Mouse (Mus musculus) erythroblast, embryonic 14.5 days (primary cell): ENCODE results near the gene Mgst2. TPM values are rescaled to one million over a fixed set of nuclear protein-coding genes. Genes with fewer than 3 reads are reported as not detected.

Source experiments
- H3K27me3 ChIP-seq: 2 replicates; pipeline ENCODE4 v1.6.1; 2012; ENCODE audit warnings: inconsistent platforms; ENCODE audit not compliant: control insufficient read depth
- H3K36me3 ChIP-seq: 2 replicates; pipeline ENCODE4 v1.6.1; 2012; ENCODE audit warnings: mild to moderate bottlenecking, inconsistent platforms; ENCODE audit not compliant: control insufficient read depth
- H3K4me1 ChIP-seq: 2 replicates; pipeline ENCODE4 v1.6.1; 2012; ENCODE audit warnings: inconsistent platforms; ENCODE audit not compliant: control insufficient read depth
- H3K4me3 ChIP-seq: replicated peaks from 2 replicates; pipeline ENCODE3; 2012; ENCODE audit warnings: moderate library complexity, mild to moderate bottlenecking, inconsistent platforms
- H3K9me3 ChIP-seq: 2 replicates; pipeline ENCODE4 v1.6.1; 2012; ENCODE audit warnings: low read length, inconsistent platforms, mixed read lengths; ENCODE audit not compliant: control insufficient read depth
- GATA1 ChIP-seq: IDR thresholded peaks from 2 replicates; pipeline ENCODE4 v1.6.1; 2012; ENCODE audit warnings: low read length, inconsistent platforms, mixed read lengths
- TAL1 ChIP-seq: IDR thresholded peaks from 3 replicates; pipeline ENCODE4 v1.6.1; 2012; ENCODE audit warnings: low read length, inconsistent platforms, mixed read lengths
- polyA plus RNA-seq: library from polyadenylated mRNA; stranded (reverse); fragments of >175 nt; gene quantifications from 2 replicates; pipeline ENCODE4 v1.2.3, GENCODE M21; 2012

Mgst2 gene
- polyA plus RNA-seq, 1 experiment: not detected

- TF ChIP-seq GATA1: no peak
- no peak for TF ChIP-seq TAL1
- H3K9me3 ChIP-seq: 0 out of 2 replicates have a peak, but pooled peaks cover 3% of the 10 kb centered on the region
- H3K4me3 ChIP-seq: no peak overlapping the region
- peaks cover 7% of the 10 kb centered on the region for H3K36me3 ChIP-seq
- H3K27me3 ChIP-seq: no peaks in the 10 kb centered on the region
- peaks cover 23% of the 10 kb centered on the region for H3K4me1 ChIP-seq
These were observed 26.2 kb downstream of the Mgst2 start for GRCm38 (mm10) chr3:51686316-51686715.

- Histone ChIP-seq H3K4me3 (no peak overlapping the region), H3K4me1 (peaks cover 23% of the 10 kb centered on the region), H3K27me3 (no peaks in the 10 kb centered on the region), H3K36me3 (peaks cover 7% of the 10 kb centered on the region), H3K9me3 (0 out of 2 replicates have a peak, but pooled peaks cover 3% of the 10 kb centered on the region)
- TF ChIP-seq GATA1 (no peak), TAL1 (no peak)
These were observed 26.6 kb downstream of the Mgst2 start for GRCm38 (mm10) chr3:51686791-51687190.

GRCm38 (mm10) chr3:51688725-51689124 lies 28.6 kb downstream of the Mgst2 start:
- Histone ChIP-seq H3K36me3 (peaks cover 7% of the 10 kb centered on the region), H3K27me3 (no peaks in the 10 kb centered on the region), H3K4me1 (peaks cover 23% of the 10 kb centered on the region), H3K4me3 (no peak overlapping the region), H3K9me3 (0 out of 2 replicates have a peak, but pooled peaks cover 3% of the 10 kb centered on the region)
- TF ChIP-seq GATA1: peak; percentile 49; the same call in 1 of the 2 replicates
- TF ChIP-seq TAL1: peak; percentile 64; the same call in 2 of the 3 replicates

GRCm38 (mm10) chr3:51693196-51693595 lies 33.0 kb downstream of the Mgst2 start:
- Histone ChIP-seq H3K4me3 (no peak overlapping the region), H3K27me3 (no peaks in the 10 kb centered on the region), H3K4me1 (peaks cover 19% of the 10 kb centered on the region), H3K9me3 (0 out of 2 replicates have a peak, but pooled peaks cover 3% of the 10 kb centered on the region), H3K36me3 (peaks cover 7% of the 10 kb centered on the region)
- TF ChIP-seq GATA1 (no peak), TAL1 (no peak)

- 0 out of 2 replicates have a peak, but pooled peaks cover 3% of the 10 kb centered on the region for H3K9me3 ChIP-seq
- TF ChIP-seq GATA1 (no peak), TAL1 (no peak)
- no peak overlapping the region for H3K4me3 ChIP-seq
- H3K27me3 ChIP-seq: no peaks in the 10 kb centered on the region
- peaks cover 6% of the 10 kb centered on the region for H3K4me1 ChIP-seq
- peaks cover 7% of the 10 kb centered on the region for H3K36me3 ChIP-seq
These were observed 34.4 kb downstream of the Mgst2 start for GRCm38 (mm10) chr3:51694576-51694975.

GRCm38 (mm10) chr3:51695713-51696112 lies 35.6 kb downstream of the Mgst2 start:
- TF ChIP-seq GATA1 (no peak), TAL1 (no peak)
- Histone ChIP-seq H3K4me3 (no peak overlapping the region), H3K36me3 (no peaks in the 10 kb centered on the region; the same call in 1 of the 2 replicates), H3K27me3 (peaks cover 7% of the 10 kb centered on the region), H3K4me1 (no peaks in the 10 kb centered on the region; the same call in 1 of the 2 replicates), H3K9me3 (no peaks in the 10 kb centered on the region)

GRCm38 (mm10) chr3:51697931-51698330 lies 37.8 kb downstream of the Mgst2 start:
- Histone ChIP-seq H3K4me3 (no peak overlapping the region), H3K4me1 (peaks cover 13% of the 10 kb centered on the region), H3K36me3 (no peaks in the 10 kb centered on the region; the same call in 1 of the 2 replicates), H3K27me3 (peaks cover 28% of the 10 kb centered on the region), H3K9me3 (no peaks in the 10 kb centered on the region)
- TF ChIP-seq TAL1: no peak
- no peak for TF ChIP-seq GATA1

GRCm38 (mm10) chr3:51700123-51700522 lies 40.0 kb downstream of the Mgst2 start:
- Histone ChIP-seq H3K9me3 (no peaks in the 10 kb centered on the region), H3K4me3 (no peak overlapping the region), H3K27me3 (peaks cover 31% of the 10 kb centered on the region), H3K36me3 (no peaks in the 10 kb centered on the region; the same call in 1 of the 2 replicates), H3K4me1 (peaks cover 13% of the 10 kb centered on the region)
- TF ChIP-seq TAL1 (no peak), GATA1 (no peak)

GRCm38 (mm10) chr3:51700731-51701280 lies 40.6 kb downstream of the Mgst2 start:
- no peak overlapping the region for H3K4me3 ChIP-seq

More at GRCm38 (mm10) chr3:51700731-51701280, 40.6 kb downstream of the Mgst2 start:
- peaks cover 31% of the 10 kb centered on the region for H3K27me3 ChIP-seq
- H3K9me3 ChIP-seq: no peaks in the 10 kb centered on the region
- H3K36me3 ChIP-seq: no peaks in the 10 kb centered on the region; the same call in 1 of the 2 replicates
- peaks cover 13% of the 10 kb centered on the region for H3K4me1 ChIP-seq
- TF ChIP-seq GATA1: no peak
- TF ChIP-seq TAL1: no peak
